Mouse (Mus musculus): ENCODE data around the gene Acacb. TPM values are rescaled to one million over a fixed set of nuclear protein-coding genes. Genes with fewer than 3 reads are reported as not detected.

Gene Acacb
- polyA plus RNA-seq, 1 experiment from 2014 or later, result 0.65 TPM

- peaks cover 51% of the 10 kb centered on the region for H3K4me1 ChIP-seq (ENCODE audit: control insufficient read depth, low read depth, low read length)
- peak overlapping the region; percentile 79 for H3K4me3 ChIP-seq (ENCODE audit: low read depth, low read length)
- H3K27me3 ChIP-seq (ENCODE audit: control insufficient read depth, insufficient read depth, low read depth, low read length), result no peaks in the 10 kb centered on the region
- peak overlapping the region; percentile 74 for H3K27ac ChIP-seq (ENCODE audit: low read length)
- peak overlapping the region; percentile 65 for H3K9ac ChIP-seq (ENCODE audit: low read depth, low read length)
- H3K36me3 ChIP-seq (ENCODE audit: control insufficient read depth, insufficient read depth), result no peaks in the 10 kb centered on the region
- H3K9me3 ChIP-seq (replicated peaks; ENCODE audit: control insufficient read depth, low read length), result no peaks in the 10 kb centered on the region
- peak overlapping the region; percentile 100 for H3K4me2 ChIP-seq (ENCODE audit: low read depth, low read length)
- WGBS (ENCODE audit: insufficient replicate concordance), result 1% methylated on average over 15 of the region's 15 CpGs
- ATAC-seq (ENCODE audit: low read depth), result no peak
Measured at GRCm38 (mm10) chr5:114131521-114131840, 14.9 kb upstream of the Acacb start.

GRCm38 (mm10) chr5:114132841-114133240, 13.5 kb upstream of the Acacb start:
- Histone ChIP-seq H3K4me2 (ENCODE audit: low read depth, low read length) (no peak overlapping the region), H3K9ac (ENCODE audit: low read depth, low read length) (no peak overlapping the region), H3K27me3 (ENCODE audit: control insufficient read depth, insufficient read depth, low read depth, low read length) (no peaks in the 10 kb centered on the region), H3K36me3 (ENCODE audit: control insufficient read depth, insufficient read depth) (no peaks in the 10 kb centered on the region), H3K9me3 (replicated peaks; ENCODE audit: control insufficient read depth, low read length) (no peaks in the 10 kb centered on the region), H3K4me3 (ENCODE audit: low read depth, low read length) (no peak overlapping the region), H3K27ac (ENCODE audit: low read length) (no peak overlapping the region), H3K4me1 (ENCODE audit: control insufficient read depth, low read depth, low read length) (peaks cover 42% of the 10 kb centered on the region)
- ATAC-seq (ENCODE audit: low read depth), result no peak
- 78% methylated on average over 6 of the region's 6 CpGs for whole genome bisulfite sequencing (ENCODE audit: insufficient replicate concordance)

GRCm38 (mm10) chr5:114134091-114134534, 12.2 kb upstream of the Acacb start:
- Histone ChIP-seq H3K36me3 (ENCODE audit: control insufficient read depth, insufficient read depth) (no peaks in the 10 kb centered on the region), H3K27me3 (ENCODE audit: control insufficient read depth, insufficient read depth, low read depth, low read length) (no peaks in the 10 kb centered on the region), H3K4me2 (ENCODE audit: low read depth, low read length) (no peak overlapping the region), H3K4me1 (ENCODE audit: control insufficient read depth, low read depth, low read length) (peaks cover 45% of the 10 kb centered on the region), H3K9ac (ENCODE audit: low read depth, low read length) (no peak overlapping the region), H3K4me3 (ENCODE audit: low read depth, low read length) (no peak overlapping the region), H3K27ac (ENCODE audit: low read length) (no peak overlapping the region), H3K9me3 (replicated peaks; ENCODE audit: control insufficient read depth, low read length) (no peaks in the 10 kb centered on the region)
- peak; percentile 6 for ATAC-seq (ENCODE audit: low read depth)
- 12% methylated on average over 6 of the region's 6 CpGs for WGBS (ENCODE audit: insufficient replicate concordance)

- Histone ChIP-seq H3K9ac (ENCODE audit: low read depth, low read length) (no peak overlapping the region), H3K27ac (ENCODE audit: low read length) (no peak overlapping the region), H3K9me3 (replicated peaks; ENCODE audit: control insufficient read depth, low read length) (no peaks in the 10 kb centered on the region), H3K4me2 (ENCODE audit: low read depth, low read length) (no peak overlapping the region), H3K4me1 (ENCODE audit: control insufficient read depth, low read depth, low read length) (peaks cover 39% of the 10 kb centered on the region), H3K4me3 (ENCODE audit: low read depth, low read length) (no peak overlapping the region), H3K27me3 (ENCODE audit: control insufficient read depth, insufficient read depth, low read depth, low read length) (no peaks in the 10 kb centered on the region), H3K36me3 (ENCODE audit: control insufficient read depth, insufficient read depth) (no peaks in the 10 kb centered on the region)
- ATAC-seq (ENCODE audit: low read depth), result no peak
- 79% methylated on average over 10 of the region's 10 CpGs for WGBS (ENCODE audit: insufficient replicate concordance)
Measured at GRCm38 (mm10) chr5:114135516-114135915, 10.8 kb upstream of the Acacb start.

GRCm38 (mm10) chr5:114137481-114138276, 8.7 kb upstream of the Acacb start:
- Histone ChIP-seq H3K36me3 (ENCODE audit: control insufficient read depth, insufficient read depth) (no peaks in the 10 kb centered on the region), H3K27ac (ENCODE audit: low read length) (no peak overlapping the region), H3K4me3 (ENCODE audit: low read depth, low read length) (no peak overlapping the region), H3K4me1 (ENCODE audit: control insufficient read depth, low read depth, low read length) (peaks cover 21% of the 10 kb centered on the region), H3K4me2 (ENCODE audit: low read depth, low read length) (no peak overlapping the region), H3K27me3 (ENCODE audit: control insufficient read depth, insufficient read depth, low read depth, low read length) (no peaks in the 10 kb centered on the region), H3K9me3 (replicated peaks; ENCODE audit: control insufficient read depth, low read length) (no peaks in the 10 kb centered on the region), H3K9ac (ENCODE audit: low read depth, low read length) (no peak overlapping the region)
- peak; percentile 38 for ATAC-seq (ENCODE audit: low read depth)
- WGBS (ENCODE audit: insufficient replicate concordance), result 80% methylated on average over 15 of the region's 15 CpGs

- Histone ChIP-seq H3K4me1 (ENCODE audit: control insufficient read depth, low read depth, low read length) (peaks cover 16% of the 10 kb centered on the region), H3K27me3 (ENCODE audit: control insufficient read depth, insufficient read depth, low read depth, low read length) (no peaks in the 10 kb centered on the region), H3K27ac (ENCODE audit: low read length) (no peak overlapping the region), H3K4me3 (ENCODE audit: low read depth, low read length) (no peak overlapping the region), H3K4me2 (ENCODE audit: low read depth, low read length) (no peak overlapping the region), H3K9me3 (replicated peaks; ENCODE audit: control insufficient read depth, low read length) (no peaks in the 10 kb centered on the region), H3K9ac (ENCODE audit: low read depth, low read length) (no peak overlapping the region), H3K36me3 (ENCODE audit: control insufficient read depth, insufficient read depth) (no peaks in the 10 kb centered on the region)
- WGBS (ENCODE audit: insufficient replicate concordance), result 76% methylated on average over 21 of the region's 21 CpGs
- no peak for ATAC-seq (ENCODE audit: low read depth)
Measured at GRCm38 (mm10) chr5:114138277-114139164, 7.8 kb upstream of the Acacb start.

- Histone ChIP-seq H3K36me3 (ENCODE audit: control insufficient read depth, insufficient read depth) (no peaks in the 10 kb centered on the region), H3K9ac (ENCODE audit: low read depth, low read length) (no peak overlapping the region), H3K4me2 (ENCODE audit: low read depth, low read length) (no peak overlapping the region), H3K27ac (ENCODE audit: low read length) (peak overlapping the region; percentile 45; the same call in 1 of the 2 replicates), H3K27me3 (ENCODE audit: control insufficient read depth, insufficient read depth, low read depth, low read length) (no peaks in the 10 kb centered on the region), H3K9me3 (replicated peaks; ENCODE audit: control insufficient read depth, low read length) (no peaks in the 10 kb centered on the region), H3K4me1 (ENCODE audit: control insufficient read depth, low read depth, low read length) (peaks cover 9% of the 10 kb centered on the region), H3K4me3 (ENCODE audit: low read depth, low read length) (no peak overlapping the region)
- peak; percentile 75 for ATAC-seq (ENCODE audit: low read depth)
- WGBS (ENCODE audit: insufficient replicate concordance), result 63% methylated on average over 9 of the region's 9 CpGs
Measured at GRCm38 (mm10) chr5:114139175-114139574, 7.2 kb upstream of the Acacb start.

GRCm38 (mm10) chr5:114147043-114147972, 973 bp downstream of the Acacb start:
- H3K27me3 ChIP-seq (ENCODE audit: control insufficient read depth, insufficient read depth, low read depth, low read length), result no peaks in the 10 kb centered on the region
- WGBS (ENCODE audit: insufficient replicate concordance), result 66% methylated on average over 14 of the region's 14 CpGs
- no peaks in the 10 kb centered on the region for H3K9me3 ChIP-seq (replicated peaks; ENCODE audit: control insufficient read depth, low read length)
- no peak for ATAC-seq (ENCODE audit: low read depth)
- H3K36me3 ChIP-seq (ENCODE audit: control insufficient read depth, insufficient read depth), result no peaks in the 10 kb centered on the region
- H3K9ac ChIP-seq (ENCODE audit: low read depth, low read length), result no peak overlapping the region
- no peak overlapping the region for H3K27ac ChIP-seq (ENCODE audit: low read length)
- peaks cover 4% of the 10 kb centered on the region for H3K4me1 ChIP-seq (ENCODE audit: control insufficient read depth, low read depth, low read length)
- H3K4me2 ChIP-seq (ENCODE audit: low read depth, low read length), result no peak overlapping the region
- no peak overlapping the region for H3K4me3 ChIP-seq (ENCODE audit: low read depth, low read length)

All from liver, embryonic 16.5 days (tissue).